Mouse (Mus musculus): Measurements from ENCODE around the gene Gpx4.

Gene Gpx4

DNA sequence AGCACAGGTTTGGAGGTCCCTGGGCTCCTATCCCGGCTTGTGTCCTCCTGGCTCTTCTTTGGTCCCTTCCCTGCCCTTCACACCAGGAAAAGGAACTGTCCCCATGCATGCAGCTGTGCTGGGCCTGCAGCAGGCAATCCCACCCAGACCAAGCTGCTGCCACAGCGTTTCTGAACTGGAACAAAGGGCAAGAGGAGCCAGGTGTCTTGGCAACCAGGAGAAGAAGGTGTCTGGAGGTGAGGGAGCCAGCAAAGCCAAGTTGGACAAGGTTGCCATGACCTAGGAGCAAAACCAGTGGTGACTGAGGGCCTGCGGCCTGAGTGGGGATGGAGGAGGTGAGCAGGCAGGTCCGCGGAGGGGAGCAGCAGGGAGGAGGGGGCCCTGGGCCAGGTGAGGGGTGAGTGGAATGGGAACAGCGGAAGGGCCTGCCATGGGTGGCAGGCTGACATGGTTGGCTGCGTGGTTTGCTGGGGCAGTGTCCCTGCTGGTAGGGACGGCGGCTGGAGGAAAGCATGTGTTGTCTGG, at the start of gene Gpx4:
Gpx4 (plus strand) TSS at position 126 of the 525 bp plus-strand sequence.
- DNase-seq (ENCODE audit: low spot score), result no peak

DNA sequence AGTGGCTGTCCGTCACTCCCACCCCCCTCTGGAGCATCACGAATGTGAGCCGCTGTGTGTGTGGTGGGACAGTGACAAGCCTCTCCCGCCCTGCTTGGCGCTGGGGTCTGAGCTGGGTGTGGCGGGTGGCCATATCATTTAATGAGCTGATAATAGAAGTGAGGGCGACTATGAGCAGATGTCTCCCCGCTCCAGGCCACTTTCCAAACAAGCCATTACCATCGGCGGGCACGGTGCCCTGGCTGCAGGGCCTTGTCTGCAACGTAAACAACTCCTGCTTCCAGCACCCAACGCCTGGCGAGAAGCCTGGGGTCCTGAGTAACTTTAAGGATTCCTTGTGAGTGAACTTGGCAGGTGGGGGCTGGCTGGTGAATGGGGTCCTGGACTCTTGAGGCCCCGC, 49.1 kb upstream of the Gpx4 start:
- DNase-seq (ENCODE audit: low spot score), result no peak

DNA sequence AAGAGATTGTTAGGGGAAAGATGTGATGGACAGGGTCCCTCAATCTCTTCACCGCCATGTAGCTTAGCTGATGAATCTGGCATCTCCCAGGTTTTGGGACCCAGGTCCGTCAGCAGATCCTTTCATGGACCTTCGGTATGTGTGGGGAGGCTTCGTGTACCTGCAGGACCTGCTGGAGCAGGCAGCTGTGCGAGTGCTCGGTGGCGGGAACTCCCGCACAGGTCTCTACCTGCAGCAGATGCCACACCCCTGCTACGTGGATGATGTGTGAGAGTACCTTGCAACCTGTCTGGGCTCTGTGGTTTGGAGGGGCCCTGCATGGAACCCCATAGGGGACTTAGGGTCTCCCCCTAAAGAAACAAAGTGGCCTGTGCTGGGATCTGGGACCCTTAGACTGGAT, 45.0 kb upstream of the Gpx4 start:
- no peak for DNase-seq (ENCODE audit: low spot score)

DNA sequence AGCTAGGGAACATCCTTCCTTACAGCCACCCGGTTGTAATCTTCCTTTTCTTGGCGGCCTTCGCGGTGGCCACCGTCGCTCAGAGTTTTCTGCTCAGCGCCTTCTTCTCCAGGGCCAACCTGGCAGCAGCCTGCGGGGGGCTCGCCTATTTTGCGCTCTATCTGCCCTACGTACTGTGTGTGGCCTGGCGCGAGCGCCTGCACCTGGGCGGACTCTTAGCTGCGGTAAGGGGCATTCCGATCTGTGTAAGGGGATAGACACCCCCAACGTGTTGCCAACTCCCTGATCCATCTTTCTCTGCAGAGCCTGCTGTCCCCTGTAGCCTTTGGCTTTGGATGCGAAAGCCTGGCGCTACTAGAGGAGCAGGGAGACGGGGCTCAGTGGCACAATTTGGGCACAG, 44.1 kb upstream of the Gpx4 start:
- no peak for DNase-seq (ENCODE audit: low spot score)

DNA sequence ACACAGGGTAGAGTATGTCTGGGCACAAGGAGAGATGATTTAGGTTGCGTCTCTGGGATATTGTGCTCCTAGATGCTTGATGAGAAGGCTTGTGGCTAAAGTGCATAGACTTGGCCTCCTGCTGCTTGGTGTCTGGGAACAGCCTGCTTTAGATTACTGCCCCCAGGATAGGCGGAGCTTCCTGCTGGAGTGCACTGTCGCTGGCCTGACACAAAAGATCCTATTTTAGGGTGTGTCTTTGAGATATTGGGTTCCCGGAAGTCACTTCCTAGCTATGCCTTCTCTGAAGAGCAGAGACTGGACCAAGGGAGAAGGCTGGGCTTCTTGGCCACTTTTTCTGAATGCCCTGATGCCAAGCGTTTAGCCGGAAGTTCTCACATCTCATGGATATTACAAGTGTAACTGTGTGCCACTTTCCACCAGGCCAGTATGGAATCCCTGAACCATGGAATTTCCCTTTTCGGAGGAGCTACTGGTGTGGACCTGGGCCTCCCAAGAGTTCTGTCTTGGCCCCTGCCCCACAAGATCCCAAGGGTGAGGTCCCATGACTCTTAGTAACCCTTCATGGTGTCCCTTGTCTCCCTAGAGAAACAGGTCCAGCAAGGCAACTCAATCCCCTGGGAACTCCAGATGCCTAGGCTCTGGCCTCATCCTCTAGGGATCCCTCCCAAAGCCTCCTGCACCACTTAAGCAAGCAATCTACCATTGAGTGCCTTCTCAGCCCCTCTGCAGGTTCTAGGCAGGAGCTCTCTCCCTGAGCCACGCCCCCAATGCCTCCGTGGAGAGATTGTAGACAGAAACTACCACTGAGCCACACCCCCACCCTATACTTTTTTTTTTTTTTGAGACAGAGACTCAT, 43.4 kb upstream of the Gpx4 start:
- DNase-seq (ENCODE audit: low spot score), result no peak

DNA sequence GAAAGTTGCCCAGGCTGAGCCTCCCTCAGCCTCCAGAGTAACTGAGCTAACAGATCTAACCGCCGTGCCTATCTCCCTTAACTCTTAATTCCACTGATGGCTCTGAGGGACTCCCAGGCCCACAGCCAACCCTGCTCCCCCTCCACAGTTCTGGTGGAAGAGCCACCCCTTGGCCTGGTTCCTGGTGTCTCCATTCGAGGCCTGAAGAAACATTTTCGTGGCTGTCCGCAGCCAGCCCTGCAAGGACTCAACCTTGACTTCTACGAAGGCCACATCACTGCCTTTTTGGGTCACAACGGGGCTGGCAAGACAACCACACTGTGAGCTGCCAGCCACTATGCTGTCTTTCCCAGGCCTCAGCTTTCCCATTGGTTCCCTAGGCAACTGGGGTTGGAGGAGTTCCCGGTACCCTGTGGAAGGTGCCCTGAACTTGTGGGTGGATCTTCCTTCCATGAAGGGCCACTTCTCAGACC, 42.7 kb upstream of the Gpx4 start:
- DNase-seq (ENCODE audit: low spot score), result no peak

DNA sequence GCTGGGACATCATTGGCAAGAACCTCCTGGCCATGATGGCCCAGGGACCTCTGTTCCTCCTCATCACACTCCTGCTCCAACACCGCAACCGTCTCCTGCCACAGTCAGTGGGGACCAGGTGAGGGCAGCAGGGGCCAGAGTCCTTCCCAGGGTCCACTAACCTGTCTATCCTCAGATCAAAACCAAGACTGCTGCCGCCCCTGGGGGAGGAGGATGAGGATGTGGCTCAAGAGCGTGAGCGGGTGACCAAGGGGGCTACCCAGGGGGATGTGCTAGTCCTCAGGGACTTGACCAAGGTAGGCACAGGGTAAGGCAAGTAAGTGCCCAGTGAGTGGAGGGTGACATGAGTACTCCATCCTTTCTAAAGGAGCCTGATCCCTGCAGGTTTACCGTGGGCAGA, 35.2 kb upstream of the Gpx4 start:
- DNase-seq (ENCODE audit: low spot score), result no peak

DNA sequence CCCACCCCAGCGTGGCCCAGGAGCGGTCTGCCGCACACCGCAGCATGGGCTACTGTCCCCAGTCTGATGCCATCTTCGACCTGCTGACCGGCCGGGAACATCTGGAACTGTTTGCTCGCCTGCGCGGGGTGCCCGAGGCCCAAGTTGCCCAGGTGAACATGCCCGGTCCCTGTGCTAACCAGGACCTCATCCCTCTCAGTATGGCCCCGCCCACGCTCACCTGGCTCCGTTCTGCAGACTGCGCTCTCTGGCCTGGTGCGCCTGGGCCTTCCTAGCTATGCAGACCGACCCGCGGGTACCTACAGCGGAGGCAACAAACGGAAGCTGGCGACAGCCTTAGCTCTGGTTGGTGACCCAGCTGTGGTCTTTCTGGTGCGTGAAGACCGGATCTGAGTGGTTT, 33.4 kb upstream of the Gpx4 start:
- no peak for DNase-seq (ENCODE audit: low spot score)

DNA sequence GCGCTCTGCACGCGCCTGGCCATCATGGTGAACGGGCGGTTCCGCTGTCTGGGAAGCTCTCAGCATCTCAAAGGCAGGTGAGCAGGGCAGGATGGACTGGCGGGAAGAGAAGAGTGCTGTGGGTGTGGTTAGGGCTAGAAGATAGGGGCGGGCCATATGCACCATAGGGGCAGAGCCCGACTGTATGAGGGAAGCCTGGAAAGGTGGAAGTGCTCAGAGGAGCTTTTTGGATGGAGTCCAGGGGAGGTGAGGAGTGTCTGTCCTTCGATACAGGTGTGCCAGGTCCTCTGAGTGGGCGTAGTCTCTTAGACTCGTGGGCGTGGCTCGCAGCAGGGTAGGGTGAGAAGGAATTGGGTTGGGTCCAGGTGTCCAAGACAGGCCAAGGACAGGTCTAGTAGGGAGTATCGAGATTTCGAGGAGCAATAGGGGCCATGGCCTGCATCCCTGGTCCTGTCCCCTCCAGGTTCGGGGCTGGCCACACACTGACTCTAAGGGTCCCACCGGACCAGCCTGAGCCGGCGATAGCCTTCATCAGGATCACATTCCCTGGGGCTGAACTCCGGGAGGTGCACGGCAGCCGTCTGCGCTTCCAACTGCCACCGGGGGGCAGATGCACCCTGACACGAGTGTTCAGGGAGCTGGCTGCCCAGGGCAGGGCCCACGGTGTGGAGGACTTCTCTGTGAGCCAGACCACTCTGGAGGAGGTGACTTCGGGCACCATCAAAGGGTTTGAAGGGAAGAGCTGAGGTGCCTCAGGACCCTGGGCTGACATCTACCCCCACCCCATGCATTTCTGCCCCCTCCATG, 32.3 kb upstream of the Gpx4 start:
- DNase-seq (ENCODE audit: low spot score), result no peak

DNA sequence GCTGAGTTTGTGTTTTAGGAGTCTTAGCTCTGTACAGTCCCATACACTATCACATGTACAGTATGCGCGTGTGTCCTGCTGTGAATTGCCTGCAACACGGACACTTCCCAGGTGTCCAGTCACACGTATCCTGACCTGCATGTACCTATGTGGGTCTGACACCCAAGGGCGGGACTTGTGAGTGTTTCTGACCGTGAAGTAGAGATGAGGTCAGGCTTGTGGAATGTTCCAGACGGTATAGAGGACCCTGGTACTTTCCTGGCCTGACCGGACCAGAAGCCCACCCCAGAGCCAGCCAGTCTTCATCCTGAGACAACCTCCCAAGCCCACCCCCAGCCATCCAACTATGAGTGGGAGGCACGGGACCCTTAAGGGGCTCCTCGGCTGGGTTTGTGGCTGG, 31.4 kb upstream of the Gpx4 start:
- no peak for DNase-seq (ENCODE audit: low spot score)

DNA sequence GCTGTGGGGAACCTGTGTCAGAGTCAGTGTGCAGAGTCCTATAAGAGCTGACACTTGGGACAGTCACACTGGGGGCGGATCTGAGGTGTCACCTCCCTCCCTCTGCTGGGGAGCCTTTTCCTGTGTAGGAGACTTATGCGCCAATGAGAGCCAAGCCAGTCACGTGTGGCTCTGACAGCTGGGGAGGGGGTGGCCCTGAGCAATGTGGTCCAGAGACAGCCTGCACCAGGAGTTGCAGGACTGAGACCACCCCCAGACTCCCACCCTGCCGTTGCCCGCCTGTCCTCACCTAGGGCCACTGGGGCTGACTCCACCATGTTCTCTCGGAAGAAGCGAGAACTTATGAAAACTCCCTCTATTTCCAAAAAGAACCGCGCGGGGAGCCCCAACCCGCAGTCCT, 30.5 kb upstream of the Gpx4 start, which contains the start of gene Arhgap45:
Arhgap45 (plus strand) TSS at position 143 of the 400 bp plus-strand sequence.
- no peak for DNase-seq (ENCODE audit: low spot score)

DNA sequence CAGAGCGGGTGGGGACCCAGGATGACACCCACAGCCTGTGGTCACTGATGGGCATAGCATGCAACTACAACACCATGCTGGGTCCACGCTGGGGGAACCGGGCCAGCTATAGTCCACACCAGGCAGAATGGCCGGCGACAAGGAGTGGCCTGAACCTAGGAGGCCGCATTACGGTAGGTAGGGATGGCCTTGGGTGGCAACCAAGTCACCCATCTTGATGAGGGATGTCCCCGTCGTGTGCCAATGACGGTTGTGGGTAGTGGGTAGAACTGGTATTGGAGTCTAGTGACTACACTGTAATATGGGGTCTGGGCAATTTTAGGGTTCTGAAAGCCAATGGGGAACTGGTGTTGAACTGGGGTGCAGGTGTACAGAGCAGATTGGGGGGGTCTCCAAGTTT, 30.0 kb upstream of the Gpx4 start:
- DNase-seq (ENCODE audit: low spot score), result no peak

DNA sequence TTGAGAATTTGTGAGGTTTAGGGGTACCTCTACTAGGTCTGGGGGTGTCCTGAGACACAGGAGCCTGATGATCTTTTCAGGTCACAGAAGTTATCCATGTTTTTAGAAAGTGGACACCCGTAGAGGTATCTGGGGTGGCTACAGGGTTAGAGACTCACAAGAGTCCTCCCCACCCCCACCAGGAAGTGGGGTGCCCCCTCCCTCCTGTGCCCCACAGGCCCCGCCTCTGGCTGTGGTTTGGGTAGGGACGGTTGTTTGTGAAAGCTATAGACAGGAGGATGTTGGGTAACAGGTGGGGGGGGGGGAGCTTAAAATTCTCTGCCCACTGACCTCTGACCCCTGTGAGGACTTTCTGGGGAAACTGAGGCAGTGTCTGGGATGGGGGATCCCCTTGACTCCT, 29.6 kb upstream of the Gpx4 start:
- no peak for DNase-seq (ENCODE audit: low spot score)

DNA sequence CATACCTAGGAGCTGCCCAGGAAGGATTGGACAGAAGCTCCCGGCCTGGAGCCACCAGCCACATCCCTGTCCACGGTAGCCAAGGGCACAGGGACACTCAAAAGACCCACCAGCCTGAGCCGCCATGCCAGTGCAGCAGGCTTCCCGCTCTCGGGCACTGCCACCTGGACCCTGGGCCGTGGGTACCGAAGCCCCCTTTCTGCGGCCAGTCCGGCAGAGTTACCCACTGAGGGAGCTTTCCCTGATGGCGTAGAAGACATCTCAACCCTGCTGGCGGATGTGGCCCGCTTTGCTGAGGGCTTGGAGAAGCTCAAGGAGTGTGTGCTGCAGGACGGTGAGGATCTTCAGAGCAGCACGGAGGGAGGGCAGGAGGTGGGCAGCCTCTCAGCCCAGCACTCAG, 29.2 kb upstream of the Gpx4 start:
- no peak for DNase-seq (ENCODE audit: low spot score)

DNA sequence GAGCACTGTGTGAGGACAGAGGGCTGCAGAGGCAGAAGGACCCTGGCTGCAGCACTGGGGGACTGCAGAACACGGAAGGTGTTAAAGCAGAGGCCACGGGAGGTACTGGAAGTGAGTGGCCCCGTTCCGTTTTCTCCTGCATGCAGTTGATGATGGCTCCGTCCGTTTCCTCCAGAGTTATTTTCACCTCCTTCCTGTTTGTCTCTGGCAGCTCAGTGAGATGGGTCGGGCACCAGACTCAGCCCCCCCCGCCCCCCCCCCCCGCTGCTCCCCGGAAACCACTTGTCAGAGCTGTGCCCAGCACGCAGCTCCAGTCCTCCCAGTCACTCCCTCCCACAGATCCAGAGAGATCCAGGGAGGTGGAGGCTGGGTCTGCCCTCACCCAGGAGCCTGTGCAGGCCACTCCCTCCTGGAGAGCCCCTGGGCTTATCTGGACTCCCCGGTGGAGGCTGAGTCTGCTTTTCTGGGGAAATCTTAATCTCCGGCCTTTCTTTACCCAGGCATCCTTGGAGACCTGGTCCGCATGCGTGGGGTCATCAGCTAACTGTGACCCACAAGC, 28.1 kb upstream of the Gpx4 start:
- DNase-seq (ENCODE audit: low spot score), result no peak

DNA sequence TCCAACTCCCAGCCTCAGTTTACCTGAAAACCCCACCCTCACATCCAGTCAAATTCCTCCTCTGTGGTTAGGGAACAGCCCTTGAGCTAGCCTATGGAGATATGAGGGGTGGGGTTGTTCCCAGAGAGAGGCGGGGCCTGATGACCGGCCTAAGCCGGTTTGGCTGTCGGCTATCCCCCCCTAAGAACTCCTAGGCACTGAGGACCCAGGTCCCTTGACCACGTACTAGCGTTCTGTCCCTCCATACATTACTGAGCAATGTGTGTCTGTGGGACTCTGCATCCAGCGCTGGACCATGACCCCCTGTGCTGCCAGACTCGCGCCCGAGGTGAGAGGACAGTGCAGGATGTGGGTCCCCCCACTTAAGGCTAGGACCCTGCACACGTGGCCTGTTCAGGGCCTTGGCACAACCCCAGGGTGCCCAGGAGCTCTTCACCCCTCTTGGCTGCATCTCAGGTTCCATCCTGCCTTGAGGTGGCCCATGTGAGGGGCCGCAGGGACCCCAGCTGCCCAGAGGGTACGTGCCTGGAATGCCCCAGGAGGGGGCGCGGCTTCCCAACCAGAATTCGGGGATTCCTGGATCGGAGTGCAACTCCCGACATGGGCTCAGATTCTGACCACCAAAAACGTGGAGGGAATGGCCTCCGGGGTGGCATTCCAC, 27.4 kb upstream of the Gpx4 start:
- no peak for DNase-seq (ENCODE audit: low spot score)

DNA sequence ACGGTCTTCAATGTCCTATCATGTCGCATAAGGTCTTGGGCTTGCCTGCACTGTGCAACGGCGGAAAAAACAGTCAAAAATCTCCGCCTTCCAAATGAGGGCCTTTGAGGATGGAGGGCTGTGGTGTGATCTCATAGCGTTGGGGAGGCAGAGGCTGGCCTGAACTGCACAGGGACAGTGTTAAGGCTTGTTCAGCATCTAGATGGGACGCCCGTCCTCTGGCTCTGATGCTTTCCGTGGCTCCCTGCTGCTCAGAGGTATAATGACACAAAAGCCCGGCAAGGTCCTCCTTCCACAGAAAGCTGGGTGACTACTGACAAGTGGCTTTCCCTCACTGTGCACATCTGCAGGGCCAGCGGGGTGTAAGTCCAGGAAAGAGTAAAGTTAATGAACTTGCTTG, 26.8 kb upstream of the Gpx4 start:
- DNase-seq (ENCODE audit: low spot score), result no peak

DNA sequence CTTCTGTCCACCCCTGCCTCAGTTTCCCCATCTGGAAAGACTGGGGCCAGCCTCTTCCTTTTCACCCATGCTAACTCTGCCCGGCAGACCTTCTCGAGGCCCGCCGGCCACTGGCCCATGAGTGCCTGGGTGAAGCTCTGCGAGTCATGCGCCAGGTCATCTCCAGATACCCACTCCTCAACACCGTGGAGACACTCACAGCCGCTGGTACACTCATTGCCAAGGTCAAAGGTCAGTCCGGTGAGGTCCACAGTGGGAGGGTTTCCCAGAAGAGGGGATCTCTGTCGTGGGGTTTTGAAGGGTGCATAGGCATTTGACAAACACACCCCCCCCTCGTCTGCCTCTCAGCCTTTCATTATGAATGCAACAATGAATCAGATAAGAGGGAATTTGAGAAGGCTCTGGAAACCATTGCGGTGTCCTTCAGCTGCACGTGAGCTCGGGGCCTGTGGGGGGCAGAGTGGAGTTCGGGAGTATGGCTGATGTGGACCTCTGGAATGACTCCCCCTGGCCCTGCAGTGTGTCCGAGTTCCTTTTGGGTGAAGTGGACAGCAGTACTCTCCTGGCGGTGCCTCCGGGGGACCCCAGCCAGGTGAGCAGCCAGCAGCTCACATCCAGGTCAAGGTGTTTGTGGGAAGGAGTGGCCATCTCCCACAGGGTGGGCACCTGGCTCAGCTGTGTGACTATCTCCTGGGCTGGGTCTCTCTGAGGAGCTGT, 26.2 kb upstream of the Gpx4 start:
- DNase-seq (ENCODE audit: low spot score), result no peak

DNA sequence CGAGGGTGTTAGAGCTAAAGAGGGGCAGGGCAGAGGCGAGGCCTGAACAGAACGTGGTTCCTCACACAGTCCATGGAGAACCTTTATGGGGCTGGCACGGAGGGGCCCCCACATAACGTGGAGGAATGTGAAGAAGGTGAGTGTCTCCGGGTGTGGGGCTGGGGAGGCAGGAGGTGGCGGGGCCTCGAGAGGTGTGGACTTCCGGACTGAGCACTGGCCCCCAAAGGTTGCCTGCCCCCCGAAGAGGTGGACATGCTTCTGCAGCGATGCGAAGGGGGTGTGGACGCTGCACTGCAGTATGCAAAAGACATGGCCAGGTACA, 25.7 kb upstream of the Gpx4 start:
- no peak for DNase-seq (ENCODE audit: low spot score)

DNA sequence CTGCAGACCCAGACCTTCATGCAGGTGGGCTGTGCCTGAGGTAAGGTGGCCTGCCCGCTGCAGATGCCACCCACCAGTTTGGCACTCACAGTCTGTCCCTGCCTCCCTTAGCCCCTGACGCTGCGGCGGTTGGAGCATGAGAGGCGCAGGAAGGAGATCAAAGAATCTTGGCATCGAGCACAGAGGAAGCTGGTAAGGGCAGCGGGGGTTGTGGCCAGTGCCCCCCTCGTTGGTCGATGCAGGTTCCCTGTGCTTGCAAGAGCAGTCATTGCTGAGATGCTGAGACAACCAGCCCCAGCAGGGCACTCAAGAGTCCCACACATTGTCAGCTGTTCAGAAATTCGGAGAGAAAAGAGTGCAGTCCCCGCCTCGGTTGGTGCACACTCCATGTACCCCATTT, 24.8 kb upstream of the Gpx4 start:
- DNase-seq (ENCODE audit: low spot score), result no peak

DNA sequence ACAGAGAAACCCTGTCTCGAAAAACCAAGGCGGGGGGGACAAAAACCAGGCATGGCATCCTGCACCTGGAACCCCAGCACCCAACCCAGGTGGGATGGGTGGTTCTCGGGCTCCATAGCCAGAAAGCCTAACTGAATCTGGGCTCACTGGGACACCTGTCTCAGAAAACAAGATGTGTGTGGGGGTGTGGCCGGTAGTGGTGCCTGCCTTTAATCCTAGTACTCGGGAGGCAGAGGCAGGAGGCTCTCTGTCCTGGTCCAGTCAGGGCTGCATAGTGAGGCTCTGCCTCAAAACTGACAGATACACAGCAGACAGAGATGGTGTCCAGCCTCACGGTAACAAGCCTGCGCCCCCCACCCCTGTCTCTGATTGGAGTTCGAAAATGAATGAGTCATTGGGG, 24.2 kb upstream of the Gpx4 start:
- no peak for DNase-seq (ENCODE audit: low spot score)

DNA sequence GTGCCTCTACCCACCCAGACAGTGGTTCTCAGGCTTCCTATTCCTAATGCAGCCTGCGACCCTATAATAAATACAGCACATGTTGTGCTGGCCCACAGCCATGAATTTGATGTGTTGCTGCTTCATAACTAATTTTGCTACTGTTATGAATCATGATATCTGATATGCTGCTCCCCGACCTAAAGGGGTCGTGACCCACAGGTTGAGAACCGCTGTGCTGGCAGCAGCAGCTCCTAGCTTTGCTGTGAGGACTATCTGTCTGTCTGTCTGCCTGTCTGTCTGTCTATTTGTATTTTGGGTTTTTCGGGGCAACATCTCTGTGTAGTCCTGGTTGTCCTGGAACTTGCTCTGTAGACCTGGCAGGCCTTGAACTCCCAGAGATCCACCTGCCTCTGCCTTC, 23.2 kb upstream of the Gpx4 start:
- no peak for DNase-seq (ENCODE audit: low spot score)

Data from testis, postnatal 10 days (tissue).